Mouse (Mus musculus) hindbrain, embryonic 10.5 days (tissue): ENCODE data around the gene Nck2. TPM values are rescaled to one million over a fixed set of nuclear protein-coding genes. Genes with fewer than 3 reads are reported as not detected.
"Not testable (repeated sequence)": the region's sequence is repeated elsewhere in the genome, so short reads cannot be mapped to it uniquely, and the experiment has no call there.

Experiments used
- DNase-seq: peaks from one replicate; pipeline ENCODE4 v3.0.0-alpha.2; 2017; ENCODE audit warnings: low spot score
- H3K27ac ChIP-seq: fragments of 300-500 bp; sonication (generic); 2 replicates; pipeline ENCODE4 v1.5.1; 2016; ENCODE audit warnings: mild to moderate bottlenecking, moderate library complexity
- H3K27me3 ChIP-seq: fragments of 300-500 bp; sonication (generic); 2 replicates; pipeline ENCODE4 v1.6.1; 2016; ENCODE audit warnings: mild to moderate bottlenecking; ENCODE audit not compliant: poor library complexity, insufficient read depth, severe bottlenecking
- H3K36me3 ChIP-seq: fragments of 300-500 bp; sonication (generic); 2 replicates; pipeline ENCODE4 v1.6.1; 2016; ENCODE audit warnings: mild to moderate bottlenecking, moderate library complexity
- H3K4me1 ChIP-seq: fragments of 300-500 bp; sonication (generic); replicated peaks from 2 replicates; pipeline ENCODE4 v1.6.1; 2016; ENCODE audit warnings: mild to moderate bottlenecking
- H3K4me3 ChIP-seq: fragments of 300-500 bp; sonication (generic); 2 replicates; pipeline ENCODE4 v1.5.1; 2016; ENCODE audit warnings: mild to moderate bottlenecking, moderate library complexity
- H3K9me3 ChIP-seq: fragments of 300-500 bp; sonication (generic); 2 replicates; pipeline ENCODE4 v1.6.1; 2016; ENCODE audit warnings: mild to moderate bottlenecking, moderate library complexity
- WGBS: fragments of 180-500 bp; shearing (Covaris S2); methylation state at CpG from one replicate; pipeline ENCODE4 v1.1.7; 2016; 5-methylcytosine and 5-hydroxymethylcytosine counted together
- polyA plus RNA-seq: library from polyadenylated mRNA; unstranded; fragments of >200 nt; fragmentation: Nextera tagmentation; extraction: Ambion mirVana; gene quantifications from 2 replicates; pipeline ENCODE4 v1.2.1, GENCODE M21; 2016

Nck2 gene
- polyA plus RNA-seq, 1 experiment from 2014 or later: 39.5 TPM

- Histone ChIP-seq H3K27me3 (no peaks in the 10 kb centered on the region), H3K27ac (no peak overlapping the region), H3K4me3 (no peak overlapping the region), H3K4me1 (0 out of 2 replicates have a peak, but pooled peaks cover 5% of the 10 kb centered on the region), H3K9me3 (no peaks in the 10 kb centered on the region), H3K36me3 (peaks cover 9% of the 10 kb centered on the region; the same call in 1 of the 2 replicates)
- DNase-seq: no peak
- 95% methylated on average over 4 of the region's 4 CpGs for WGBS
These were observed 77.6 kb downstream of the Nck2 start for GRCm38 (mm10) chr1:43521950-43522349.

DNA sequence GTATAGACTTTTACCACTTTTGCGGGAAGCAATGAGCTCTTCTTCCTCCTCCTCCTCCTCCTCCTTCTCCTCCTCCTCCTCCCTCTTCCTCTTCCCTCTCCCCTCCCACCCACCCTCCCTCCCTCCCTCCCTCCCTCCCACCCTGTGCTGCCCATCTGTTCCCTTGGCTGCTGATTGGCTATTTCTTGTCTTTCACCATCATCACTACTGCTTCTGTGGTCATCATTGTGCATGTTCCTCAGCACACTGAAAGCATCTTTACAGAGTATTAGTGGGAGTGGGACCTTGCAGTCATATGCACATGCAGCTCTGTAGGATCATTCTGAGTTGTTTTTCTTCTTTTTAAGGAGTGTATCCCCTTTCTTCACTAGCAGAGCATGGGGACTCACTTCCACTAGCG, 78.6 kb downstream of the Nck2 start:
- 85% methylated on average over 2 of the region's 2 CpGs for WGBS
- Histone ChIP-seq H3K4me3 (no peak overlapping the region), H3K9me3 (no peaks in the 10 kb centered on the region), H3K27ac (0 out of 2 replicates have a peak overlapping the region, but pooled peaks have one; percentile 1), H3K36me3 (0 out of 2 replicates have a peak, but pooled peaks cover 4% of the 10 kb centered on the region), H3K27me3 (no peaks in the 10 kb centered on the region), H3K4me1 (0 out of 2 replicates have a peak, but pooled peaks cover 5% of the 10 kb centered on the region)
- no peak for DNase-seq

- 85% methylated on average over 3 of the region's 3 CpGs for WGBS
- H3K27me3 ChIP-seq: no peaks in the 10 kb centered on the region
- H3K27ac ChIP-seq: no peak overlapping the region
- H3K4me3 ChIP-seq: no peak overlapping the region
- H3K36me3 ChIP-seq: 0 out of 2 replicates have a peak, but pooled peaks cover 4% of the 10 kb centered on the region
- 0 out of 2 replicates have a peak, but pooled peaks cover 5% of the 10 kb centered on the region for H3K4me1 ChIP-seq
- no peak for DNase-seq
- H3K9me3 ChIP-seq: no peaks in the 10 kb centered on the region
These were observed 80.0 kb downstream of the Nck2 start for GRCm38 (mm10) chr1:43524332-43524731.

DNA sequence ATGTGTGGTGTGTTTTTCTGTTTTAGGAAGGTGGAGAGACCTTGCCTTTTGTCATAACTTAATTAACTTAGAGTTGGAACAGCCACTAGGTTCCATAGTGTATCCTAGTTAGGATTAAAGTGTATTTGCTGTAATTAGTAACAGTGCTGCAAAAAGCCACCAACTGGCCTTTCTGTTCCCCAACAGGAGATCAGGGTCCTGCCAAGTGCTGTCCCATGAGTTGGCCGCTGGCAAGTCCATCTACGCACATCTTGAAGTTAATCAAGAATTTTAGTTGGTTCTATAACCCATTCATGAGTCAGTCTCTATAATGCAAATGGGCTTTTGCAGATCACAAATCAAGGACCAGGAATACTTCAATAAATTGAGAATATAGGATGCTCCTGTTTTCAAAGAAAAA, 83.9 kb downstream of the Nck2 start:
- 98% methylated on average over 2 of the region's 2 CpGs for WGBS
- Histone ChIP-seq H3K4me3 (no peak overlapping the region), H3K9me3 (no peaks in the 10 kb centered on the region)

DNA sequence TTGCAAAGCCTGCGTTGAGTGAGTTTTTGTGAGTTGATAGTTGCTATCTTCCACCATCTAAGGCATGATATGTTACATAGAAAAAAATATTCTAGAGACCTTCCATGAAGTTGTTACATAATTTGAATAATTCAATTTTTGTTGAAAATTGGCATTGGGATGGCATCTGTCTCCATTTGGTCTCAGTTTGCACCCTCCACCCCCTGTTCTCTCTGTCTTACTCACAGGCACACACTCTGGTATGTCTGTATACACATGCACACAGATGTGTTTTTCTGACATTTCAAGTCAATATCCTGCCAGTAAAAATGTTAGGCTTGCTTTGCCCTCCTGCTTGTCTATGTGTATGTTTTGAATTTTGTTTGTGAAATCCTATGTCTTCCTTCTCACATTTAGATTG, 84.7 kb downstream of the Nck2 start:
- no peak overlapping the region for H3K27ac ChIP-seq
- H3K4me3 ChIP-seq: no peak overlapping the region
- 95% methylated on average over 1 of the region's 1 CpGs for WGBS
- H3K9me3 ChIP-seq: no peaks in the 10 kb centered on the region
- peaks cover 9% of the 10 kb centered on the region for H3K36me3 ChIP-seq
- H3K4me1 ChIP-seq: 0 out of 2 replicates have a peak, but pooled peaks cover 6% of the 10 kb centered on the region
- DNase-seq: no peak
- no peaks in the 10 kb centered on the region for H3K27me3 ChIP-seq

More for the DNA sequence above, 83.9 kb downstream of the Nck2 start:
- Histone ChIP-seq H3K27me3 (no peaks in the 10 kb centered on the region), H3K4me1 (0 out of 2 replicates have a peak, but pooled peaks cover 8% of the 10 kb centered on the region), H3K27ac (no peak overlapping the region), H3K36me3 (peaks cover 1% of the 10 kb centered on the region; the same call in 1 of the 2 replicates)
- DNase-seq: no peak

DNA sequence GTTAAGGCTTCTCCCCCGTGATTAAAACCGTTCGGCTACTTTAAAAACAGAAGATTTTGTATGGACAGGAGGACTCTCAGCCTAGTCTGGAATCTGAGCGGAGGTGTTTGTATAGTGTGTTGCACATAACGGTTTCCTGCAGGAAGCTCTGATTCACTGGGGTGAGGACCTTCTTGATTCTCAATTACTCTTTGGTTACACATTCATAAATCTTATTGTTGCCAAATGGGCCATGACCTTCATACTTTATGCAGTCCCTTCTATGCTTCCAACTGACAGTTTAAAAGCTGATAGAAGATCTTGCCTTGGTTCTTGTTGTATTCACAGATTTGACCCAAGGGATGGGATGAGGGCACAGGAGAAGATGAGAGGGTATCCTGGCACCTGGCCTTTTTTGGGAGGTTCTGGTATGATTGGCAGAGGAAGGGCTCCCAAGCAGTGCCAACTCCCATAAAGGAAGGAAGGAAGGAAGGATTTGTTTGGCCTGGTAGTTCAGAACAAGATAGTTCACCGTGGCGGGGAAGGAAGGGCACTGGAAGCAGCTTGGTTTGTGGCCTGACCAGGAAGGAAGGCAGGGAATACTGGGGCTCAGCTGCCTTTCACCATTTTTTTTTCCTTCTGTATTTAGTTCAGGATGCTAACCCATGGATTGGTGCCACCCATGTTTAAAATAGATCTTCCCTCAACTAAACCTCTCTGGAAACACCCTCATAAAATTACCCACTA, 86.1 kb downstream of the Nck2 start:
- H3K9me3 ChIP-seq: no peaks in the 10 kb centered on the region
- peaks cover 22% of the 10 kb centered on the region for H3K36me3 ChIP-seq
- no peaks in the 10 kb centered on the region for H3K27me3 ChIP-seq
- WGBS: 81% methylated on average over 7 of the region's 7 CpGs
- H3K4me3 ChIP-seq: no peak overlapping the region
- H3K4me1 ChIP-seq: 0 out of 2 replicates have a peak, but pooled peaks cover 6% of the 10 kb centered on the region
- H3K27ac ChIP-seq: no peak overlapping the region
- no peak for DNase-seq

DNA sequence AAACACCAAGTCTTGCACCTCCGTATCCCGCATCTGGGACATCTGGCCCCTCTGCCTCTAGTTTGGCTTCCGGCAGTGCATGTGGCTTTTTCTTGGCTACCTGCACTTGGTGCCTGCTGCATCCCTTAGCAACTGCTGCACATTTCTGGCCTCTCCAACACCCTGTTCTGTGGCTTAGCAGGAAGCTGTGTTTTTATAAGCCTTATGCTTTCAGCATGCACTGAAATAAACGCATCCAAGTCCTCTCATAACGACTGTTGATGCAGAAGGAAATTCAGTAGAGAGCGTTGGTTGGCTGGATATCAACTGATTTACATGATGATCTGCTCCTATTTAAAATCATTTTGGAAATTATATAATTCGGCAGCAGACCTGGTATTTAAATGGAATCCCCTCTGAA, 86.9 kb downstream of the Nck2 start:
- H3K27ac ChIP-seq: no peak overlapping the region
- DNase-seq: no peak

GRCm38 (mm10) chr1:43532279-43532678, 87.9 kb downstream of the Nck2 start:
- DNase-seq: no peak
- WGBS: 78% methylated on average over 4 of the region's 4 CpGs
- Histone ChIP-seq H3K9me3 (no peaks in the 10 kb centered on the region), H3K4me1 (0 out of 2 replicates have a peak, but pooled peaks cover 6% of the 10 kb centered on the region), H3K4me3 (no peak overlapping the region), H3K27me3 (no peaks in the 10 kb centered on the region), H3K36me3 (peaks cover 27% of the 10 kb centered on the region), H3K27ac (no peak overlapping the region)

More for the DNA sequence above, 86.9 kb downstream of the Nck2 start:
- H3K4me3 ChIP-seq: no peak overlapping the region
- H3K27me3 ChIP-seq: no peaks in the 10 kb centered on the region
- 91% methylated on average over 7 of the region's 7 CpGs for WGBS
- 0 out of 2 replicates have a peak, but pooled peaks cover 6% of the 10 kb centered on the region for H3K4me1 ChIP-seq
- peaks cover 27% of the 10 kb centered on the region for H3K36me3 ChIP-seq
- H3K9me3 ChIP-seq: no peaks in the 10 kb centered on the region

GRCm38 (mm10) chr1:43533497-43533896, 89.1 kb downstream of the Nck2 start:
- DNase-seq, H3K4me1 ChIP-seq, H3K27ac ChIP-seq, H3K4me3 ChIP-seq, H3K9me3 ChIP-seq, H3K27me3 ChIP-seq: not testable (repeated sequence)
- peaks cover 27% of the 10 kb centered on the region for H3K36me3 ChIP-seq
- WGBS: 95% methylated on average over 11 of the region's 11 CpGs

GRCm38 (mm10) chr1:43534060-43534760, 89.8 kb downstream of the Nck2 start:
- Histone ChIP-seq H3K27ac (no peak overlapping the region), H3K4me3 (no peak overlapping the region), H3K4me1 (0 out of 2 replicates have a peak, but pooled peaks cover 6% of the 10 kb centered on the region), H3K27me3 (no peaks in the 10 kb centered on the region), H3K9me3 (no peaks in the 10 kb centered on the region), H3K36me3 (peaks cover 29% of the 10 kb centered on the region)
- DNase-seq: no peak
- WGBS: 93% methylated on average over 5 of the region's 5 CpGs

- DNase-seq: no peak
- peaks cover 29% of the 10 kb centered on the region for H3K36me3 ChIP-seq
- H3K27ac ChIP-seq: no peak overlapping the region
- no peaks in the 10 kb centered on the region for H3K27me3 ChIP-seq
- no peak overlapping the region for H3K4me3 ChIP-seq
- H3K4me1 ChIP-seq: no peaks in the 10 kb centered on the region
- 94% methylated on average over 6 of the region's 6 CpGs for WGBS
- no peaks in the 10 kb centered on the region for H3K9me3 ChIP-seq
These were observed 91.2 kb downstream of the Nck2 start for GRCm38 (mm10) chr1:43535519-43536000.

DNA sequence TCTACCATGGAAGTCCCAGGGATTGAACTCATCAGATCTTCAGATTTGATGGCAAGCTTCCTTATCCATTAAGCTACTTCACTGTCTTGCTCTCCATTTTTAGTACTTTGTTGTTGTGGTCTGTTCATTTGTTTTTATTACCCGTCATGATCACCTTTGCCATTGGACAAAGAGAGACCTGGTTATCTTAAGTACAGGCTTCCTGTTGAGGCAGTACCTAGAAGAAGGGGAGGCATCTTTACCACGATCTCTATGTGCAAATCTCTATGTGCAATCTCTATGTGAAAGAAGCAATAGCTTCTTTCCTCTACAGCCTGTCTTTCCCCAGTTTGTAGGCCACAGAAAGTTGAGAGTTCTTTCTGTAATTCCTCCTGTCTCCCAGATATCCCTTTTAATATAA, 91.9 kb downstream of the Nck2 start:
- Histone ChIP-seq H3K36me3 (peaks cover 29% of the 10 kb centered on the region), H3K9me3 (no peaks in the 10 kb centered on the region), H3K4me3 (no peak overlapping the region), H3K27me3 (no peaks in the 10 kb centered on the region), H3K27ac (no peak overlapping the region), H3K4me1 (no peaks in the 10 kb centered on the region)
- WGBS: 93% methylated on average over 2 of the region's 2 CpGs
- DNase-seq: no peak

DNA sequence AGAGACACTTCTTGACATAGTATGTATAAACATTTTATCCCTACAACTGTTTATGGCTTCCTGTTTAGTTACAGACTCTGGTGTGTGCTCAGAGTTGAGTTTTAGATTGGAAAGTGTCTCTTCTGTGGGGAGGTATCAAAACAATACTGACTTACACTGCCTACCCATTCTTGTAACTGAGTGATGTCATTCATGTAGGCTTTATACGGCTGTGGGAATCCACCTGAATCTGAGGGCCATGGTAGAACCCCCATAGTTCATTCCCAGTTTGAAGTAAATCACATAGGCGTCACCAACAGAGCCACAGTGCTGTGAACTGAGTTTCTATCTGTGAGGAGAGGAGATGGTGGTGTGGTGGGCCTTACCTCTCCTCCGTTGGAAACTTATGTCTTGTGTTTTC, 92.6 kb downstream of the Nck2 start:
- Histone ChIP-seq H3K4me3 (no peak overlapping the region), H3K4me1 (peaks cover 4% of the 10 kb centered on the region; the same call in 1 of the 2 replicates), H3K36me3 (peaks cover 29% of the 10 kb centered on the region), H3K27ac (no peak overlapping the region), H3K27me3 (no peaks in the 10 kb centered on the region), H3K9me3 (no peaks in the 10 kb centered on the region)
- DNase-seq: no peak
- 91% methylated on average over 3 of the region's 3 CpGs for WGBS
